Mouse (Mus musculus) liver, postnatal 0 days (tissue): ENCODE results near the gene Nxnl1. TPM values are rescaled to one million over a fixed set of nuclear protein-coding genes. Genes with fewer than 3 reads are reported as not detected.

Experiments used
- ATAC-seq: fragments of 200-750 bp; cut with Nextera tagmentation; 2 replicates; pipeline ENCODE4 v1.8.0; 2017; ENCODE audit warnings: mild to moderate bottlenecking, moderate library complexity
- DNase-seq: peaks from one replicate; pipeline ENCODE4 v3.0.0-alpha.2; 2016
- H3K27ac ChIP-seq: fragments of 300-500 bp; sonication (generic); 2 replicates; pipeline ENCODE4 v1.5.1; 2014; ENCODE audit warnings: antibody characterized with exemption, moderate library complexity, mild to moderate bottlenecking, low read depth
- H3K27me3 ChIP-seq: fragments of 300-500 bp; sonication (generic); 2 replicates; pipeline ENCODE4 v1.6.1; 2014; ENCODE audit warnings: low read length, control low read depth, mixed read lengths; ENCODE audit not compliant: insufficient read depth
- H3K36me3 ChIP-seq: fragments of 300-500 bp; sonication (generic); replicated peaks from 2 replicates; pipeline ENCODE4 v1.6.1; 2014; ENCODE audit warnings: mild to moderate bottlenecking, control low read depth, low read length, moderate library complexity, mixed read lengths; ENCODE audit not compliant: insufficient read depth
- H3K4me1 ChIP-seq: fragments of 300-500 bp; sonication (generic); 2 replicates; pipeline ENCODE4 v1.6.1; 2014; ENCODE audit warnings: antibody characterized with exemption, mild to moderate bottlenecking, control low read depth; ENCODE audit not compliant: insufficient read depth
- H3K4me2 ChIP-seq: fragments of 300-500 bp; sonication (generic); 2 replicates; pipeline ENCODE4 v1.6.1; 2014; ENCODE audit warnings: low read depth, mild to moderate bottlenecking, low read length, moderate library complexity, mixed read lengths
- H3K4me3 ChIP-seq: fragments of 300-500 bp; sonication (generic); 2 replicates; pipeline ENCODE4 v1.5.1; 2014; ENCODE audit warnings: low read depth, low read length
- H3K9ac ChIP-seq: fragments of 300-500 bp; sonication (generic); replicated peaks from 2 replicates; pipeline ENCODE4 v1.6.1; 2014; ENCODE audit warnings: mild to moderate bottlenecking, moderate library complexity
- H3K9me3 ChIP-seq: fragments of 300-500 bp; sonication (generic); 2 replicates; pipeline ENCODE4 v1.6.1; 2016; ENCODE audit warnings: mild to moderate bottlenecking, control low read depth, low read length, mixed read lengths
- CTCF ChIP-seq: sonication (generic); IDR thresholded peaks from 2 replicates; pipeline ENCODE4 v1.5.1; 2016; ENCODE audit warnings: antibody characterized with exemption, low read depth
- EP300 ChIP-seq: IDR thresholded peaks from 2 replicates; pipeline ENCODE4 v1.6.1; 2016; ENCODE audit warnings: antibody characterized with exemption, low read depth, mild to moderate bottlenecking
- WGBS: fragments of 180-500 bp; shearing (Covaris S2); extraction: QIAGEN DNeasy Blood & Tissue Kit; methylation state at CpG from one replicate; pipeline ENCODE4 v1.1.7; 2014; ENCODE audit not compliant: insufficient replicate concordance; 5-methylcytosine and 5-hydroxymethylcytosine counted together
- polyA plus RNA-seq: library from polyadenylated mRNA; unstranded; fragments of >200 nt; fragmentation: Nextera tagmentation; extraction: Ambion mirVana; gene quantifications from 2 replicates; pipeline ENCODE4 v1.2.1, GENCODE M21; 2015

Nxnl1 gene
- polyA plus RNA-seq, 1 experiment from 2014 or later: 0.08 TPM

GRCm38 (mm10) chr8:71554001-71554400 is 12.4 kb downstream of the Nxnl1 start:
- Histone ChIP-seq H3K4me1 (peaks cover 9% of the 10 kb centered on the region), H3K9ac (no peak overlapping the region), H3K9me3 (no peaks in the 10 kb centered on the region), H3K27me3 (peaks cover 17% of the 10 kb centered on the region), H3K4me2 (no peak overlapping the region), H3K36me3 (no peaks in the 10 kb centered on the region), H3K4me3 (no peak overlapping the region), H3K27ac (no peak overlapping the region)
- WGBS: 62% methylated on average over 6 of the region's 6 CpGs
- ATAC-seq: no peak
- no peak for DNase-seq
- TF ChIP-seq CTCF (no peak), EP300 (no peak)

GRCm38 (mm10) chr8:71552770-71553169 is 13.6 kb downstream of the Nxnl1 start:
- WGBS: 61% methylated on average over 6 of the region's 6 CpGs
- no peak overlapping the region for H3K4me3 ChIP-seq
- no peak for ATAC-seq

GRCm38 (mm10) chr8:71550754-71551153 is 15.6 kb downstream of the Nxnl1 start:
- DNase-seq: no peak
- no peak overlapping the region for H3K4me3 ChIP-seq
- ATAC-seq: no peak
- H3K9ac ChIP-seq: no peak overlapping the region
- H3K4me1 ChIP-seq: no peaks in the 10 kb centered on the region
- no peaks in the 10 kb centered on the region for H3K9me3 ChIP-seq
- WGBS: 68% methylated on average over 7 of the region's 7 CpGs
- no peak overlapping the region for H3K4me2 ChIP-seq
- H3K36me3 ChIP-seq: peaks cover 10% of the 10 kb centered on the region
- no peak for TF ChIP-seq CTCF
- TF ChIP-seq EP300: no peak
- H3K27ac ChIP-seq: no peak overlapping the region
- H3K27me3 ChIP-seq: no peaks in the 10 kb centered on the region

More at GRCm38 (mm10) chr8:71552770-71553169, 13.6 kb downstream of the Nxnl1 start:
- H3K9ac ChIP-seq: no peak overlapping the region
- no peak overlapping the region for H3K27ac ChIP-seq
- H3K4me1 ChIP-seq: no peaks in the 10 kb centered on the region
- peaks cover 5% of the 10 kb centered on the region; the same call in 1 of the 2 replicates for H3K36me3 ChIP-seq
- DNase-seq: no peak
- TF ChIP-seq EP300 (no peak), CTCF (no peak)
- no peak overlapping the region for H3K4me2 ChIP-seq
- no peaks in the 10 kb centered on the region for H3K9me3 ChIP-seq
- H3K27me3 ChIP-seq: peaks cover 4% of the 10 kb centered on the region

GRCm38 (mm10) chr8:71547590-71547989 is 18.8 kb downstream of the Nxnl1 start:
- no peaks in the 10 kb centered on the region for H3K27me3 ChIP-seq
- peaks cover 9% of the 10 kb centered on the region for H3K4me1 ChIP-seq
- no peak for ATAC-seq
- no peak for DNase-seq
- H3K4me2 ChIP-seq: no peak overlapping the region
- no peak for TF ChIP-seq EP300
- no peak for TF ChIP-seq CTCF
- no peak overlapping the region for H3K27ac ChIP-seq
- no peak overlapping the region for H3K4me3 ChIP-seq
- WGBS: 86% methylated on average over 7 of the region's 7 CpGs
- H3K36me3 ChIP-seq: peaks cover 15% of the 10 kb centered on the region
- no peak overlapping the region for H3K9ac ChIP-seq
- H3K9me3 ChIP-seq: no peaks in the 10 kb centered on the region

DNA sequence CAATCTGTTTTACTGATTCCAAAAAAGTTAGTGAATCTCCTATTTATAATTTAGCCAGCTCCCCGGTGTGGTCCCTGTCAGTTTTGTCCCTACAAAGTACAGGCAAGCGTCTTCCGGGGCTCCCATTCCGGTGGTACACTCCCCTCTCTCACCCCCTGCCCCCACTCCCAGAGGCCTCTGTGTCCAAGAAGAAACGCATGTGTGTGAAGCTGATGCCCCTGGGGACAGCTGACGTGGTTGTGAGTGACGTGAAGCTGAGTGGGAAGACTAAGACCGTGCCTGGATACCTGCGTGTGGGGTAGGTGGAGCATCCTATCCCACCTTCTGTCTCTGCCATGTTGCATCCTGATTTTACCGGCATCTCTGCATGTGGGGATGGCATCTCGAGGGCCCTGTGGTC is 21.3 kb downstream of the Nxnl1 start:
- Histone ChIP-seq H3K9me3 (no peaks in the 10 kb centered on the region), H3K27ac (no peak overlapping the region), H3K4me1 (peaks cover 9% of the 10 kb centered on the region), H3K4me2 (no peak overlapping the region), H3K4me3 (no peak overlapping the region), H3K27me3 (no peaks in the 10 kb centered on the region), H3K36me3 (peaks cover 15% of the 10 kb centered on the region), H3K9ac (no peak overlapping the region)
- TF ChIP-seq EP300: no peak
- TF ChIP-seq CTCF: no peak
- 82% methylated on average over 11 of the region's 11 CpGs for WGBS
- no peak for ATAC-seq
- DNase-seq: no peak

- Histone ChIP-seq H3K36me3 (peaks cover 15% of the 10 kb centered on the region), H3K9ac (no peak overlapping the region; the same call in 1 of the 2 replicates), H3K4me3 (peak overlapping the region; percentile 68; the same call in 1 of the 2 replicates), H3K9me3 (no peaks in the 10 kb centered on the region), H3K27ac (no peak overlapping the region), H3K4me1 (peaks cover 9% of the 10 kb centered on the region), H3K4me2 (peak overlapping the region; percentile 76), H3K27me3 (no peaks in the 10 kb centered on the region)
- 80% methylated on average over 9 of the region's 9 CpGs for WGBS
- DNase-seq: no peak
- TF ChIP-seq EP300 (no peak), CTCF (no peak)
- ATAC-seq: no peak
Measured at GRCm38 (mm10) chr8:71543755-71544154, 22.6 kb downstream of the Nxnl1 start.
